21 mouse cellular contexts compared by ENCODE assay signal in genomic region chr8:12957419-12957818, GRCm38 (mm10).
A peak's percentile ranks its signal among the peaks of the same experiment; 100 is the strongest.
DNase-seq lines count a peak whose midpoint lies in the region; ATAC-seq lines count a peak whose summit lies in the region.
"Had no signal": no experiment of that assay in that cellular context is flagged by ENCODE, and none has a peak within 500 bp of the region (broad histone marks: within the 10 kb centered on the region; RNA-seq: fewer than 3 reads in every experiment).

No protein-coding gene starts in this region.

- no peak overlapping the region for H3K4me3 ChIP-seq in forebrain, embryonic 12.5 days (replicated peaks)
- no peak overlapping the region for H3K4me3 ChIP-seq in forebrain, embryonic 10.5 days
- no peak overlapping the region for H3K4me3 ChIP-seq in neural tube, embryonic 11.5 days (ENCODE audit: low read depth, low read length)
- H3K4me3 ChIP-seq in hindbrain, embryonic 16.5 days (ENCODE audit: low read length), result no peak overlapping the region
- H3K4me3 ChIP-seq: embryonic facial prominence, embryonic 15.5 days; gastrocnemius, adult 2 months; heart, embryonic 13.5 days; stomach, embryonic 15.5 days had no signal

- H3K27ac ChIP-seq in forebrain, embryonic 12.5 days, result no peak overlapping the region
- H3K27ac ChIP-seq in forebrain, embryonic 10.5 days, result no peak overlapping the region; the same call in 1 of the 2 replicates
- 0 out of 2 replicates have a peak overlapping the region, but pooled peaks have one; percentile 35 for H3K27ac ChIP-seq in neural tube, embryonic 11.5 days (ENCODE audit: low read depth, low read length)
- H3K27ac ChIP-seq in hindbrain, embryonic 16.5 days (ENCODE audit: low read depth, low read length), result peak overlapping the region; percentile 5
- H3K27ac ChIP-seq: embryonic facial prominence, embryonic 15.5 days; gastrocnemius, adult 2 months; heart, embryonic 13.5 days; stomach, embryonic 15.5 days had no signal

- no peaks in the 10 kb centered on the region for H3K27me3 ChIP-seq in forebrain, embryonic 12.5 days
- H3K27me3 ChIP-seq in forebrain, embryonic 10.5 days (ENCODE audit: poor library complexity, severe bottlenecking), result no peaks in the 10 kb centered on the region
- no peaks in the 10 kb centered on the region for H3K27me3 ChIP-seq in neural tube, embryonic 11.5 days (ENCODE audit: control insufficient read depth, insufficient read depth, low read length)
- H3K27me3 ChIP-seq in hindbrain, embryonic 16.5 days (replicated peaks; ENCODE audit: control insufficient read depth, insufficient read depth, low read length), result no peaks in the 10 kb centered on the region
- H3K27me3 ChIP-seq: embryonic facial prominence, embryonic 15.5 days; heart, embryonic 13.5 days; stomach, embryonic 15.5 days had no signal

- no peak for DNase-seq in forebrain, embryonic 10.5 days (ENCODE audit: extremely low spot score, low spot score)
- DNase-seq in neural tube, embryonic 11.5 days (ENCODE audit: low spot score), result no peak
- DNase-seq in neural tube, embryonic 10.5 days (ENCODE audit: extremely low spot score, low spot score), result no peak
- DNase-seq in kidney, postnatal 10 days, result no peak
- DNase-seq in B cell, adult 2 months, result no peak
- no peak for DNase-seq in gastrocnemius, adult 8-10 months (ENCODE audit: low spot score in 2 of 2)
- DNase-seq: adrenal gland, adult 2 months; cerebellum, adult 2 months; gastrocnemius, adult 2 months; heart, adult 11 months; heart, postnatal 36 days; kidney, postnatal 14 days; liver; lung, adult 18-20 months; spleen, adult 18-20 months had no signal

- ATAC-seq in forebrain, embryonic 12.5 days (ENCODE audit: low FRiP score), result 0 out of 2 replicates have a peak, but pooled peaks have one; percentile 27
- no peak for ATAC-seq in neural tube, embryonic 11.5 days (ENCODE audit: insufficient read depth, low FRiP score, low TSS enrichment)
- ATAC-seq in hindbrain, embryonic 16.5 days, result peak; percentile 27; the same call in 1 of the 2 replicates
- ATAC-seq: intestine, embryonic 16.5 days had no signal

- H3K9me3 ChIP-seq in forebrain, embryonic 12.5 days, result no peaks in the 10 kb centered on the region
- H3K9me3 ChIP-seq in forebrain, embryonic 10.5 days, result no peaks in the 10 kb centered on the region
- H3K9me3 ChIP-seq in neural tube, embryonic 11.5 days (ENCODE audit: control insufficient read depth, low read length), result no peaks in the 10 kb centered on the region
- no peaks in the 10 kb centered on the region for H3K9me3 ChIP-seq in hindbrain, embryonic 16.5 days (ENCODE audit: control insufficient read depth, low read length)
- H3K9me3 ChIP-seq: embryonic facial prominence, embryonic 15.5 days; heart, embryonic 13.5 days; stomach, embryonic 15.5 days had no signal

- no peak overlapping the region for H3K9ac ChIP-seq in forebrain, embryonic 12.5 days
- no peak overlapping the region for H3K9ac ChIP-seq in neural tube, embryonic 11.5 days (ENCODE audit: low read length)
- no peak overlapping the region for H3K9ac ChIP-seq in hindbrain, embryonic 16.5 days (ENCODE audit: low read depth, low read length)
- H3K9ac ChIP-seq: embryonic facial prominence, embryonic 15.5 days; heart, embryonic 13.5 days; stomach, embryonic 15.5 days had no signal

- peaks cover 53% of the 10 kb centered on the region for H3K4me1 ChIP-seq in forebrain, embryonic 12.5 days
- peaks cover 78% of the 10 kb centered on the region for H3K4me1 ChIP-seq in forebrain, embryonic 10.5 days
- H3K4me1 ChIP-seq in neural tube, embryonic 11.5 days (ENCODE audit: control insufficient read depth, insufficient read depth, low read length), result peaks cover 13% of the 10 kb centered on the region
- H3K4me1 ChIP-seq in hindbrain, embryonic 16.5 days (ENCODE audit: control insufficient read depth, insufficient read depth, low read depth, low read length), result peaks cover 32% of the 10 kb centered on the region
- H3K4me1 ChIP-seq: embryonic facial prominence, embryonic 15.5 days had no signal

- no peak overlapping the region for H3K4me2 ChIP-seq in forebrain, embryonic 12.5 days
- H3K4me2 ChIP-seq in neural tube, embryonic 11.5 days (ENCODE audit: low read depth), result no peak overlapping the region
- no peak overlapping the region for H3K4me2 ChIP-seq in hindbrain, embryonic 16.5 days (ENCODE audit: low read length)
- H3K4me2 ChIP-seq: embryonic facial prominence, embryonic 15.5 days; heart, embryonic 13.5 days; stomach, embryonic 15.5 days had no signal

- peaks cover 4% of the 10 kb centered on the region; the same call in 1 of the 2 replicates for H3K36me3 ChIP-seq in forebrain, embryonic 12.5 days (replicated peaks)
- H3K36me3 ChIP-seq in forebrain, embryonic 10.5 days (replicated peaks), result peaks cover 11% of the 10 kb centered on the region; the same call in 1 of the 2 replicates
- no peaks in the 10 kb centered on the region for H3K36me3 ChIP-seq in neural tube, embryonic 11.5 days (ENCODE audit: control insufficient read depth, insufficient read depth, low read length)
- peaks cover 9% of the 10 kb centered on the region; the same call in 1 of the 2 replicates for H3K36me3 ChIP-seq in hindbrain, embryonic 16.5 days (ENCODE audit: control insufficient read depth, insufficient read depth, low read length)
- H3K36me3 ChIP-seq: embryonic facial prominence, embryonic 15.5 days; heart, embryonic 13.5 days; stomach, embryonic 15.5 days had no signal

- WGBS in forebrain, embryonic 12.5 days, result 24% methylated on average over 6 of the region's 6 CpGs
- 52% methylated on average over 6 of the region's 6 CpGs for WGBS in forebrain, embryonic 10.5 days
- WGBS in neural tube, embryonic 11.5 days, result 46% methylated on average over 6 of the region's 6 CpGs
- 23% methylated on average over 6 of the region's 6 CpGs for WGBS in hindbrain, embryonic 16.5 days

Comparison
In these comparisons a context has a peak if more than half of its experiments do, and no peak if none do; other contexts are left out.
1. H3K27ac ChIP-seq: peak in neural tube, embryonic 11.5 days (single experiment) and hindbrain, embryonic 16.5 days (single experiment); none in forebrain, embryonic 12.5 days (single experiment) and forebrain, embryonic 10.5 days (single experiment).